Mouse (Mus musculus) limb, embryonic 12.5 days (tissue): ENCODE measurements at regions not wholly inside any gene's neighbourhood (a gene's known extent, or its start where the extent isn't known, plus 50 kb on each side); places are given as distances from the start of the nearest gene placed in this dataset.

Source experiments
- ATAC-seq: fragments of 200-750 bp; cut with Nextera tagmentation; 2 replicates; pipeline ENCODE4 v1.8.0; 2017; ENCODE audit warnings: low read depth, moderate TSS enrichment; ENCODE audit not compliant: insufficient number of reproducible peaks, insufficient read depth, low FRiP score, low TSS enrichment
- H3K27ac ChIP-seq: fragments of 300-500 bp; sonication (generic); 2 replicates; pipeline ENCODE4 v1.5.1; 2016; ENCODE audit warnings: mild to moderate bottlenecking, moderate library complexity
- H3K27me3 ChIP-seq: fragments of 300-500 bp; sonication (generic); 2 replicates; pipeline ENCODE4 v1.6.1; 2016; ENCODE audit warnings: mild to moderate bottlenecking, moderate library complexity
- H3K36me3 ChIP-seq: fragments of 300-500 bp; sonication (generic); 2 replicates; pipeline ENCODE4 v1.6.1; 2016; ENCODE audit warnings: mild to moderate bottlenecking, moderate library complexity
- H3K4me1 ChIP-seq: fragments of 300-500 bp; sonication (generic); replicated peaks from 2 replicates; pipeline ENCODE4 v1.6.1; 2016
- H3K4me2 ChIP-seq: fragments of 300-500 bp; sonication (generic); 2 replicates; pipeline ENCODE4 v1.6.1; 2016; ENCODE audit warnings: mild to moderate bottlenecking, moderate library complexity
- H3K4me3 ChIP-seq: fragments of 300-500 bp; sonication (generic); replicated peaks from 2 replicates; pipeline ENCODE4 v1.5.1; 2016; ENCODE audit warnings: mild to moderate bottlenecking
- H3K9ac ChIP-seq: fragments of 300-500 bp; sonication (generic); replicated peaks from 2 replicates; pipeline ENCODE4 v1.6.1; 2016; ENCODE audit warnings: mild to moderate bottlenecking, moderate library complexity
- H3K9me3 ChIP-seq: fragments of 300-500 bp; sonication (generic); 2 replicates; pipeline ENCODE4 v1.6.1; 2016; ENCODE audit warnings: mild to moderate bottlenecking, moderate library complexity
- WGBS: fragments of 180-500 bp; shearing (Covaris S2); methylation state at CpG from one replicate; pipeline ENCODE4 v1.1.7; 2016; 5-methylcytosine and 5-hydroxymethylcytosine counted together

GRCm38 (mm10) chr9:84295891-84296290 is 370.9 kb downstream of the Bckdhb start:
- WGBS: 57% methylated on average over 1 of the region's 1 CpGs
- Histone ChIP-seq H3K9ac (no peak overlapping the region), H3K27ac (no peak overlapping the region), H3K27me3 (no peaks in the 10 kb centered on the region), H3K9me3 (no peaks in the 10 kb centered on the region), H3K4me2 (no peak overlapping the region), H3K36me3 (no peaks in the 10 kb centered on the region), H3K4me3 (no peak overlapping the region), H3K4me1 (no peaks in the 10 kb centered on the region)
- no peak for ATAC-seq

GRCm38 (mm10) chr9:84296456-84296855 is 371.5 kb downstream of the Bckdhb start:
- Histone ChIP-seq H3K36me3 (no peaks in the 10 kb centered on the region), H3K27ac (no peak overlapping the region), H3K4me2 (no peak overlapping the region), H3K4me1 (no peaks in the 10 kb centered on the region), H3K9me3 (no peaks in the 10 kb centered on the region), H3K4me3 (no peak overlapping the region), H3K9ac (no peak overlapping the region), H3K27me3 (no peaks in the 10 kb centered on the region)
- 97% methylated on average over 3 of the region's 3 CpGs for WGBS
- no peak for ATAC-seq

- no peaks in the 10 kb centered on the region for H3K9me3 ChIP-seq
- 89% methylated on average over 2 of the region's 2 CpGs for WGBS
- no peaks in the 10 kb centered on the region for H3K27me3 ChIP-seq
- H3K4me2 ChIP-seq: no peak overlapping the region
- H3K36me3 ChIP-seq: no peaks in the 10 kb centered on the region
- no peak for ATAC-seq
- no peak overlapping the region for H3K4me3 ChIP-seq
- H3K4me1 ChIP-seq: no peaks in the 10 kb centered on the region
- H3K27ac ChIP-seq: no peak overlapping the region
- no peak overlapping the region for H3K9ac ChIP-seq
Observed at GRCm38 (mm10) chr9:84304398-84304797, 379.5 kb downstream of the Bckdhb start.

- H3K27me3 ChIP-seq: no peaks in the 10 kb centered on the region
- H3K27ac ChIP-seq: no peak overlapping the region
- H3K9ac ChIP-seq: no peak overlapping the region
- H3K36me3 ChIP-seq: no peaks in the 10 kb centered on the region
- no peak overlapping the region for H3K4me3 ChIP-seq
- H3K9me3 ChIP-seq: no peaks in the 10 kb centered on the region
- no peak for ATAC-seq
- H3K4me2 ChIP-seq: no peak overlapping the region
- H3K4me1 ChIP-seq: no peaks in the 10 kb centered on the region
- 95% methylated on average over 2 of the region's 2 CpGs for WGBS
Observed at GRCm38 (mm10) chr9:84318811-84319210, 393.9 kb downstream of the Bckdhb start.

GRCm38 (mm10) chr9:84319338-84319737 is 394.4 kb downstream of the Bckdhb start:
- WGBS: 52% methylated on average over 2 of the region's 2 CpGs
- Histone ChIP-seq H3K36me3 (no peaks in the 10 kb centered on the region), H3K4me2 (no peak overlapping the region), H3K27ac (no peak overlapping the region), H3K27me3 (no peaks in the 10 kb centered on the region), H3K4me1 (no peaks in the 10 kb centered on the region), H3K9ac (no peak overlapping the region), H3K4me3 (no peak overlapping the region), H3K9me3 (no peaks in the 10 kb centered on the region)
- ATAC-seq: no peak

- WGBS: 84% methylated on average over 2 of the region's 2 CpGs
- Histone ChIP-seq H3K4me3 (no peak overlapping the region), H3K4me1 (no peaks in the 10 kb centered on the region), H3K9ac (no peak overlapping the region), H3K4me2 (no peak overlapping the region), H3K36me3 (no peaks in the 10 kb centered on the region), H3K27me3 (no peaks in the 10 kb centered on the region), H3K9me3 (no peaks in the 10 kb centered on the region), H3K27ac (no peak overlapping the region)
- no peak for ATAC-seq
Observed at GRCm38 (mm10) chr9:84323145-84323544, 398.2 kb downstream of the Bckdhb start.

GRCm38 (mm10) chr9:84331083-84331602 is 406.2 kb downstream of the Bckdhb start:
- Histone ChIP-seq H3K4me3 (no peak overlapping the region), H3K4me2 (no peak overlapping the region), H3K27me3 (no peaks in the 10 kb centered on the region), H3K9ac (no peak overlapping the region), H3K27ac (no peak overlapping the region), H3K36me3 (no peaks in the 10 kb centered on the region), H3K9me3 (no peaks in the 10 kb centered on the region), H3K4me1 (no peaks in the 10 kb centered on the region)
- no peak for ATAC-seq
- WGBS: 57% methylated on average over 4 of the region's 4 CpGs

GRCm38 (mm10) chr9:84343435-84344095 is 418.6 kb downstream of the Bckdhb start:
- Histone ChIP-seq H3K4me1 (no peaks in the 10 kb centered on the region), H3K4me3 (no peak overlapping the region), H3K27ac (no peak overlapping the region), H3K36me3 (no peaks in the 10 kb centered on the region), H3K27me3 (no peaks in the 10 kb centered on the region), H3K9me3 (no peaks in the 10 kb centered on the region), H3K4me2 (no peak overlapping the region), H3K9ac (no peak overlapping the region)
- WGBS: 17% methylated on average over 7 of the region's 7 CpGs
- ATAC-seq: peak; percentile 81

GRCm38 (mm10) chr9:84350223-84350622 is 425.3 kb downstream of the Bckdhb start:
- Histone ChIP-seq H3K4me2 (no peak overlapping the region), H3K9ac (no peak overlapping the region), H3K9me3 (no peaks in the 10 kb centered on the region), H3K27ac (no peak overlapping the region), H3K27me3 (no peaks in the 10 kb centered on the region), H3K4me3 (no peak overlapping the region), H3K36me3 (no peaks in the 10 kb centered on the region), H3K4me1 (no peaks in the 10 kb centered on the region)
- 38% methylated on average over 2 of the region's 2 CpGs for WGBS
- ATAC-seq: no peak

GRCm38 (mm10) chr9:84354409-84354808 is 429.5 kb downstream of the Bckdhb start:
- Histone ChIP-seq H3K4me2 (no peak overlapping the region), H3K4me3 (no peak overlapping the region), H3K9me3 (no peaks in the 10 kb centered on the region), H3K36me3 (no peaks in the 10 kb centered on the region), H3K27ac (no peak overlapping the region), H3K27me3 (no peaks in the 10 kb centered on the region), H3K9ac (no peak overlapping the region), H3K4me1 (no peaks in the 10 kb centered on the region)
- WGBS: 79% methylated on average over 2 of the region's 2 CpGs
- no peak for ATAC-seq

GRCm38 (mm10) chr9:84356167-84356566 is 431.2 kb downstream of the Bckdhb start:
- H3K36me3 ChIP-seq: no peaks in the 10 kb centered on the region
- WGBS: 93% methylated on average over 2 of the region's 2 CpGs
- no peaks in the 10 kb centered on the region for H3K4me1 ChIP-seq
- H3K9ac ChIP-seq: no peak overlapping the region
- ATAC-seq: no peak
- no peak overlapping the region for H3K4me3 ChIP-seq
- H3K4me2 ChIP-seq: no peak overlapping the region
- no peaks in the 10 kb centered on the region for H3K27me3 ChIP-seq
- no peak overlapping the region for H3K27ac ChIP-seq
- no peaks in the 10 kb centered on the region for H3K9me3 ChIP-seq

- Histone ChIP-seq H3K36me3 (no peaks in the 10 kb centered on the region), H3K4me2 (no peak overlapping the region), H3K9me3 (no peaks in the 10 kb centered on the region), H3K9ac (no peak overlapping the region), H3K27me3 (no peaks in the 10 kb centered on the region), H3K4me3 (no peak overlapping the region), H3K27ac (no peak overlapping the region), H3K4me1 (no peaks in the 10 kb centered on the region)
- WGBS: 33% methylated on average over 3 of the region's 3 CpGs
- ATAC-seq: no peak
Observed at GRCm38 (mm10) chr9:84359879-84360278, 434.9 kb downstream of the Bckdhb start.
